Mouse (Mus musculus) cerebellum, adult 2 months (tissue): ENCODE data around the gene D5Ertd579e.

Experiments used
- CTCF ChIP-seq: fragments of 200-500 bp; IDR thresholded peaks from 2 replicates; pipeline ENCODE4 v1.5.1; 2011; ENCODE audit warnings: low read depth, mild to moderate bottlenecking, control low read depth, low read length, moderate library complexity, borderline replicate concordance; ENCODE audit not compliant: insufficient read depth
- POLR2A ChIP-seq: fragments of 200-500 bp; IDR thresholded peaks from 2 replicates; pipeline ENCODE4 v1.6.1; 2011; ENCODE audit warnings: low read length, control low read depth, borderline replicate concordance; ENCODE audit not compliant: insufficient read depth

- TF ChIP-seq POLR2A (no peak), CTCF (no peak)
Observed at GRCm38 (mm10) chr5:36691423-36691822, 4.4 kb downstream of the D5Ertd579e start.
